Mouse (Mus musculus) thymus, adult 2 months (tissue): Measurements from ENCODE around the gene Borcs5.

Experiments used
- CTCF ChIP-seq: fragments of 200-500 bp; IDR thresholded peaks from 2 replicates; pipeline ENCODE4 v1.5.1; 2012; ENCODE audit warnings: mild to moderate bottlenecking, control low read depth, low read length, moderate library complexity, borderline replicate concordance; ENCODE audit not compliant: control insufficient read depth, poor library complexity, insufficient read depth; ENCODE audit errors: extremely low read depth
- POLR2A ChIP-seq: fragments of 200-500 bp; IDR thresholded peaks from 2 replicates; pipeline ENCODE4 v1.6.1; 2012; ENCODE audit warnings: mild to moderate bottlenecking, low read length, control low read depth, moderate library complexity; ENCODE audit not compliant: control insufficient read depth, poor library complexity, insufficient read depth; ENCODE audit errors: extremely low read depth

DNA sequence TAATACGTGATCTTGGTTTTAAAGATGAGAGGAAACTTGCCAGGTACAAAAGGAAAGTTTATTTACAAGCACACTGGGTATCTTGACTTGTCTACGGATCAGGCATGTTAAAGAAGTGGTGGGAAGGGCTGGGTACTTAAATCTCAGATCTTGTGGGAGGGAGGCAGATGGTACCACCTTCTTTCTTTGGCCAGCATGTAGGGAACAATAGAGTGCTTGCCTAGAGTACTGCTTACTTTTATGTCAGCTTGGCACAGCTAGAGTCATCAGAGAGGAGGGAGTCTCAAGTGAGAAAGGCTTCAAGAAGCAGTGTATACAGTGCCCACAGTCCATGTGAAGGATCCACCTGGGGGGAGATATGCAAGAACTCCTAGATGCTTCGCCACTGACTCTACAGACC, 34.1 kb upstream of the Borcs5 start:
- TF ChIP-seq POLR2A (no peak), CTCF (no peak)
